Mouse (Mus musculus): Measurements from ENCODE around the gene Ctnnd2.

The Ctnnd2 gene

DNA sequence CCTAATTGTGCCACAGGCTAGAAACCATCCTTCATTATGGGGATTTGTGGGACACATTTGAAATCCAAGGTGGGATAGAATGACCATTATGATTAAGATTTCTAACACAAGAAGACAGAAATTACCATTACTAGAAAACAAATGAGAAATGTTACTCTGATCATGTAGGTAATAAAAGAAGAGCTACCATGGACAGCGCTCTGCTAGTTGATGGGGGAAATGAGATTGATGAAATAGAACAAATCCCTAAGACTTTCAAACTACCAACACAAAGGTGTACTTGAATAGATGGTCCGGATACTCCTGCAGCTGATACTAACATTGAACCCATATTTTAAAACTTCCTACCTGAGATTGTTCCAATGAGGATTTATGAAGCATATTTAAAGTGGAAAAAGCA is 68.5 kb downstream of the Ctnnd2 start:
- in situ Hi-C loops (cut with MseI, MboI) = no loop called here

- in situ Hi-C loops (cut with MseI, MboI) = no loop called here
These were observed 96.4 kb downstream of the Ctnnd2 start for GRCm38 (mm10) chr15:30268822-30269221.

GRCm38 (mm10) chr15:30271141-30271572 is 98.8 kb downstream of the Ctnnd2 start:
- in situ Hi-C loops (cut with MseI, MboI) = no loop called here

DNA sequence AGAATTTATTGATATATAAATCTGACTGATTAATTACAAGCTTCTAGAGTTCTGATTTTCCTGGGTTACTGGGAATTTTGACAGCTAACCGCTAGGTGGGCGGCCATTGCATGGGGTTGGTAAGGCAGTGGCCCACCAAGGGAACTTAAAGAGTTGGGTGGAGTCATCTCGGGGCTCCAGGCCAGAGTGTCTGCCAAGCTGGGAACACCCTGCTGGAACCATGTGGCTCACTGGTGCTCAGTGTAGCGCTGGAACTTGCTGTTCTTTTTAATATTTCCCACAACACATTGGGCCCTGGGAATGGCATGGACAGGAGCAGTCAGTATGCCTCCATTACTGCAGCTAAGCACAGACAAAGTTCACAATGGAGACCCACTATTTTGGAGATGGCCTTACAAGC is 99.9 kb downstream of the Ctnnd2 start:
- in situ Hi-C loops (cut with MseI, MboI) = no loop called here

GRCm38 (mm10) chr15:30275721-30276120 is 103.3 kb downstream of the Ctnnd2 start:
- in situ Hi-C loops (cut with MseI, MboI) = no loop called here

DNA sequence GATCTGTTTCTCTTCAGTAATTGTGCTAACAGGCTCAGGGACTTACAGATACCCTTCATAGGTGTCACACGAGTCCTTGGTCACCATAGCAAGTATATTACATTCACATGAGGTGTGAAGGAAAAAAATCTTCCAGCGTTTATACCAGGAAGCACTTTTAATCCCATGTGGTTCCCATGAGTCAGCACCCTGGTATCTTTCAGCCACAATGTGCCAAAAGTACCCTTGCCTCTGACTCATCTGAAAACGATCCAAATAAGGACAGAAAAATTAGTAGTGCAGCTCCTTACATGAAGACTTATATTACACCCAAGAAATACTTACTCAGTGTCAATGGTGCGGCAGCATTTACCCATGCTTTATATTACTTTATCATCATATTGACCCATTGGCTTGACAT is 104.3 kb downstream of the Ctnnd2 start:
- in situ Hi-C loops (cut with MseI, MboI) = no loop called here

DNA sequence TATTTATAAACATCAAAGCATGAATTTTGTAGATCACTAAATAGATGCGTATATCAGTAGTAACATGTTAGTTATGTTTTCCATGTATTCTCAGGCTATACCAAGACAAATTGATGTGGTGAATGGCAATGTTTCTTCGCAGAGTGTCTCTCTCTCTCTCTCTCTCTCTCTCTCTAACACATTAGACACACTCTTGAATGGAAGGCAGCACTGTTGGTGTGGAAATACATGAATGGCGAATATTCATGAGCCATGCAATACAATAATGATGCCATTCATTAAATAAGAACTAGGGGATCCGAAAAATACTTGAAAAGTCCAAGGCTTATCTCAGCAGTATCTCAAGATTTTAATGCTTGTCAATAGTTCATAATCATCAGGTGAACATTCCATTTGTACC is 106.2 kb downstream of the Ctnnd2 start:
- in situ Hi-C loops (cut with MseI, MboI) = no loop called here

GRCm38 (mm10) chr15:30285572-30286244 is 113.3 kb downstream of the Ctnnd2 start:
- in situ Hi-C loops (cut with MseI, MboI) = no loop called here

DNA sequence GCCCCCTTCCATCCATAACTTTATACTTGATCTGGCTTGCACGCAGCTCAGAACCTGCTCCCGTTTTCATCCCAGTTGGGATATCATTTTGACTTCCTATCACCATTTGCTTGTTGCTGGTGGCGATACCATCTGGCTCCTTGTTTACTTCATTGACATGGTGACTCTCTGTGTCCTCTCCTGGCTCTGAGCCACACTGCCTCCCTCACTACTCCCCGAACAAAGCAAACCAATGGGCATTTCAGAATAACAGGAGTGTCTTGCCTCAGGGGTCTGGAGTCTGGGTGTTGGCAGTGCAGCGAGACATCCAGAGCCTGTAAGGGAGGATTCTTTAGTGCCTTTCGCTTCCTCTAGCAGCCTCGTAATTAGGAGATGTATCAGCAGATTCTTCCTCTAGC is 113.9 kb downstream of the Ctnnd2 start:
- in situ Hi-C loops (cut with MseI, MboI) = no loop called here

GRCm38 (mm10) chr15:30302824-30303223 is 130.4 kb downstream of the Ctnnd2 start:
- in situ Hi-C loops (cut with MseI, MboI) = loop anchor here in 1 of 2 experiments (25.0 kb wide), 1 partner anchor 434 kb away; no protein-coding TSS in a partner anchor

DNA sequence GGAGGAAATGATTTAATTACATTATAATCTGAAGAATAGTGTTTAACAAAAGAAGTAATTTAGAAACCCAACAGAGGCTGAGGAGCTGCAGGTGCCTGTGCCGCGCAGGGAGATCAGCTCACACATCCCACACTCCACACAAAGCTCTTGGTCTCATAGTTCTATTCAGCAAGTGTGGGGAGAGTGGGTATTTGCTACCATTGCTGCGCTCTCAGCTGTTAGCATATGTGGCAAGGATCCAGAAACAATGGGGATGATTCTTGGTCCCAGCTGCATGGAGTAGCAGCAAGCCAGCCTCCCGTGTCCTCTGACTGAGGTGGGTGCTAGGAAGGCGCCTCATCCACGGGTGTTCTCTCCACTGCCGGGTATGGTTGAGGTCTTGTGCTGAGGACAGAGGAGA is 134.0 kb downstream of the Ctnnd2 start:
- in situ Hi-C loops (cut with MseI, MboI) = loop anchor here in 1 of 2 experiments (25.0 kb wide), 1 partner anchor 431 kb away; no protein-coding TSS in a partner anchor

GRCm38 (mm10) chr15:30322543-30322942 is 150.2 kb downstream of the Ctnnd2 start:
- in situ Hi-C loops (cut with MseI, MboI) = loop anchor here in 1 of 2 experiments (25.0 kb wide), 1 partner anchor 415 kb away; no protein-coding TSS in a partner anchor

DNA sequence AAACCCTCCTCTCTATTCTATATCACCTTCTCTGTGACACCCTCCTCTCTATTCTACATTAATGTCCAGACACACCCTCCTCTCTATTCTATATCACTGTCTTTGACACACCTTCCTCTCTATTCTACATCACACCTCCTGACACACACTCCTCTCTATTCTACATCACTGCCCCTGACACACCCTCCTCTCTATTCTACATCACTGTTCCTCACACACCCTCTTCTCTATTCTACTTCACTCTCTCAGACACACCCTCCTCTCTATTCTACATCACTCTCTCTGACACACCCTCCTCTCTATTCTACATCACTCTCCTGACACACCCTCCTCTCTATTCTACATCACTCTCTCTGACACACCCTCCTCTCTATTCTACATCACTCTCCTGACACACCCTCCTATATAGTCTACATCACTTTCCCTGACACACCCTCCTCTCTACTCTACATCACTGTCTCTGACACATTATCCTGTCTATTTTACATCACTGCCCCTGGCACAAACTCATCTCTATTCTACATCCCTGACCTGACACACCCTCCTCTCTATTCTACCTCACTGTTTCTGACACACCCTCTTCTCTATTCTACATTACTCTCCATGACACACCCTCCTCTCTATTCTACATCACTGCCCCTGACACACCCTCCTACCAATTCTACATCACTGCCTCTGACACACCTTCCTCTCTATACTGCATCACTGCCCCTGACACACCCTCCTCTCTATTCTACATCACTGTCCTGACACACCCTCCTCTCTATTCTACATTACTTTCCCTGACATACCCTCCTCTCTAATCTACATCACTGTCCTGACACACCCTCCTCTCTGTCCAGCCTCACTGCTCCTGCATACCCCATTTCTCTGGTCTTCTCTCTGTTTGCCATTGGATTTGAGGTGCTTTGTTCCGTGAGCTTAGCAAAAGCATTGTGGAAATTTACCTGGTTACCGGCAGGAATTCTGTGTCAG is 161.2 kb downstream of the Ctnnd2 start:
- in situ Hi-C loops (cut with MseI, MboI) = no loop called here

- in situ Hi-C loops (cut with MseI, MboI) = no loop called here
These were observed 166.3 kb downstream of the Ctnnd2 start for GRCm38 (mm10) chr15:30338585-30339197.

DNA sequence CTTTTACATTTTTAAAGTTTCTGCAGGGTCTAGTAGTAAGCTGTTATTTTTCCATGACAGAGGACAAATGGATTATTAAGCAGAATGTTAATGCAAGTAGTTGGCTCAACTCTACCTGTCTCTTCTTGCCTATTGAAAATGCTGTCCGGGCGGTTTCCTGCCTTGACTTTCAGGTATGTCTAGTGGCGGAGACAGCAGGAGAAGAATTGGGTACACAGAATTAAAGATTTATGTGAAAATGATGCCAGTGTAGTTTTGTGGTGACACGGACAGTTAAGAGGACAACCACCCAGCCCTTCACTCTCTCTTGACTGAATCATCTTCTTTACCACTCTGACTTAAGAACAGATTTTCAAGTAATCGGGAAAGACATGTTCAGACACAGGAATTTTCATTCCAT is 173.4 kb downstream of the Ctnnd2 start:
- in situ Hi-C loops (cut with MseI, MboI) = no loop called here

- in situ Hi-C loops (cut with MseI, MboI) = no loop called here
These were observed 192.1 kb downstream of the Ctnnd2 start for GRCm38 (mm10) chr15:30364491-30364890.

GRCm38 (mm10) chr15:30369997-30370396 is 197.6 kb downstream of the Ctnnd2 start:
- in situ Hi-C loops (cut with MseI, MboI) = no loop called here

DNA sequence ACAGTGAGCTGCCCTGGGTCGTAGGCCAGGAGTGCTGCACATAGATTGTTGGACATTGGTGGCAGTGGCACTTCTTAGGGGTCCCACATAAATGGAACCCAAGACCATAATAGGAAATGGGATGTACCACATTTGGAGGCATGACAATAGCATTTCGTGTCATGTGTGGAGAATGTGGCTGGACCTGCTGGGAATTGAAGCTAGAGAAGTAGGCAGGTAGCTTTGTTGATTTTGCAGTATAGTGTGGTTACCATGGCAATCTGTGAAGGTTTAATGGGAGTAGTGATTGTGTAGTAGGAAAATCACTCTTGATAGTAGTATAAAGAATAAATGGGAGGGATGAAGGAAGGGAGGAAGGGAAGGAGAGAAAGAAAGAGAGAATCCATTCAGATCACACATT is 198.8 kb downstream of the Ctnnd2 start:
- in situ Hi-C loops (cut with MseI, MboI) = no loop called here

- in situ Hi-C loops (cut with MseI, MboI) = no loop called here
These were observed 201.3 kb downstream of the Ctnnd2 start for GRCm38 (mm10) chr15:30373654-30374215.

DNA sequence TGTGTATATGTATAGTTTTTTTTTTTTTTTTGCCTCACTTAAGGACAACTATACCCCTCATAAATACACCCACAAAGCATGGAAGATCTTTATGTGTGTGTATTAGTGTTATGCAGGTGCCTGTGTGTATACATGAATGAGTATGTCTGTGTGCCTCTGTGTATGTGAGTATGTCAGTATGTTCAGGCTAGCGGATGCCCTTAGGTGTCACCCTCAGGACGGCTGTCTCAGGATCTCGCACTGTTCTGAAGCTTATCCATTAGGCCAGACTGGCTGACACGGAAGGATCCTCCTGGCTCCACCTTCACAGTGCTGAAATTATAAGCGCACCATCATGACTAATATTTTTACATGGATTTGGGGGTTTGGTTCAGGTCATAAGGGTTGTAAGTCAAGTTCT is 202.5 kb downstream of the Ctnnd2 start:
- in situ Hi-C loops (cut with MseI, MboI) = no loop called here

DNA sequence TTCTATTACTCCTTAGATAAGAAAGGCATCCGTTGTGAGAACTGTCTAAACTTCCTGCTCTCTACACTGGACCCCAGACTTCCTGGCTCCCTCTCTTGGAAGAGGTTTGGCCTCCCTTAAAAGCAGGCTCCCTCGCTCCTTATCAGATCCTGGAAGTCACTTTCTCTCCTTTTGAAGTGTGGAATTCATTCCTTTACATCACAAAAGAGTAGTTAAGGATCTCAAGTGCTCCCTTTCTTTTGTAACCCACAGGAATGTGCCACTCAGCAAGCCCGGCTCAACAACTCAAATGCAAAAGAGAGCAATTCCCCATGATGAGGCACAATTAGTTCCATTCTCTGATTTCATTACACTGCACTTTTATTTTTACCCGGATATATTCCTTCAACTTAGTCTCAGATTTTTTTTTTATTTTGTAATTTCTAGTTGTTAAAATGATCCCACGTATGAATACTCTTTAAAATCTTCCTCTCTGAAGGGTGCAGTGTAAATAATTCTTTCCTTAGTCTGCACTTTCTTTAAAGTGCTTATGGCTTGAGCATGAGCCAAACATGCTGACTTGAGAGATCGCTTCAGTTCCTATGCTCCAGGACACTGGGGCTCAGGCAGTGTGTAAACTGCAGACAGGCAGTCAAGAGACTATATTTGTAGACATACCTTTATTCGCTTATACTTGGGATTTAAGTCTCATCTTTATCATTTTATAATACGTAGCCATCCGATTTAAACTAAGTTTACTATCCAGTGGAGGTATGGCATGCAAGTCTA is 210.9 kb downstream of the Ctnnd2 start:
- in situ Hi-C loops (cut with MseI, MboI) = no loop called here
